Mouse (Mus musculus): Measurements from ENCODE around the gene Ebf4. TPM values are rescaled to one million over a fixed set of nuclear protein-coding genes. Genes with fewer than 3 reads are reported as not detected.

Ebf4 gene
- total and polyA plus RNA-seq, 3 experiments, result 0.37 to 1.0 (median 0.41) TPM

DNA sequence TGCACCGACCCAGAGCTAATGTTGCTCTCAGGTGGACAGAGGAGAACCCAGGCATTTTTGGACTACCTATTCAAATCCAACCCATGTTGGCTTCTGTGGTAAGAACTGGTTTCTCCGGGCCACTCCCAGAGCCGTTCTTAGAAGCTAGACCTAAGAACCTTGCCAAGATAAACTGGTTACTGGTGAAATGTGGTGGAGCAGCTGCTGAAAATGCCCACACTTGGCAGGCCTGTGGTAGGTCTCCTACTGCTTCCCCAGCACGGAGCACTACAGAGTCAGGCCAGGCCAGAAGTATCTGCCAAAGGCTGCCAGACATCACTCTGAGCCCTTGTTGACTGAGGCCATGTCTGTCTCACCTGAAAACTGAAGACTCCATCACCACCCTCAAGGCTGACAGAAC is 80.0 kb downstream of the Ebf4 start:
- H3K9ac ChIP-seq (ENCODE audit: low read depth, low read length), result no peak overlapping the region
- H3K36me3 ChIP-seq (ENCODE audit: control insufficient read depth, insufficient read depth, low read length), result no peaks in the 10 kb centered on the region
- no peaks in the 10 kb centered on the region for H3K79me2 ChIP-seq (replicated peaks; ENCODE audit: control insufficient read depth, insufficient read depth, low read length)
- no peak overlapping the region for H3K27ac ChIP-seq
- intact Hi-C loops (cut with DNase I), result no loop called here
- H3K4me1 ChIP-seq (ENCODE audit: control insufficient read depth, insufficient read depth, low read length), result no peaks in the 10 kb centered on the region
- no peak for DNase-seq
- H3K4me3 ChIP-seq, result no peak overlapping the region
- H3K27me3 ChIP-seq (ENCODE audit: control insufficient read depth, insufficient read depth, low read length), result no peaks in the 10 kb centered on the region
- 66% methylated on average over 4 of the region's 4 CpGs for WGBS
- TF ChIP-seq EP300 (IDR thresholded peaks at IDR 0.05; ENCODE audit: insufficient read depth, low read depth, low read length), result no peak
- TF ChIP-seq CTCF (IDR thresholded peaks at IDR 0.05), result no peak
- no peak for TF ChIP-seq POLR2A (IDR thresholded peaks at IDR 0.05; ENCODE audit: insufficient read depth, low read depth, low read length)

DNA sequence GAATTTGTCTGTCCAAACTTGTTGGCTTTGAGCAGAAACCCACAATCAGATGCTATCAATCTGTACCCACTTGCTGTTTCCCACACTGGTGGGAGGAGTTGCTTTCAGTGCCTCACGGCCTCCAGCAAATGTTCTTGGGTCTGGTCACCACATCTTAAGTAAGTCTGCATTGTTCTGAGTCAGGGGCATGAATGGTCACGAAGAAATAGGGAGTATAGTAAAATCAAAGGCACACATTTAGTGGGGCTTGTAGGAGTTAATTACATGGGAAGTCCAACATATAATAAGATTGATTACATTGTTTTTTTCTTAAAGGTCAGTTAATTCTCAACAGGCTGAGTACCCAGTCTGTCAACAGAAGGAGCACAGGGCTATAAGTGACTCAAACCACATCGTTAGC is 88.2 kb downstream of the Ebf4 start:
- H3K27me3 ChIP-seq (ENCODE audit: control insufficient read depth, insufficient read depth, low read length), result peaks cover 3% of the 10 kb centered on the region; the same call in 1 of the 2 replicates
- H3K27ac ChIP-seq, result no peak overlapping the region
- H3K9ac ChIP-seq (ENCODE audit: low read depth, low read length), result no peak overlapping the region
- TF ChIP-seq EP300 (IDR thresholded peaks at IDR 0.05; ENCODE audit: insufficient read depth, low read depth, low read length) (no peak), CTCF (IDR thresholded peaks at IDR 0.05) (no peak), POLR2A (IDR thresholded peaks at IDR 0.05; ENCODE audit: insufficient read depth, low read depth, low read length) (no peak)
- intact Hi-C loops (cut with DNase I), result no loop called here
- 63% methylated on average over 3 of the region's 3 CpGs for WGBS
- DNase-seq, result no peak
- no peaks in the 10 kb centered on the region for H3K36me3 ChIP-seq (ENCODE audit: control insufficient read depth, insufficient read depth, low read length)
- no peaks in the 10 kb centered on the region for H3K4me1 ChIP-seq (ENCODE audit: control insufficient read depth, insufficient read depth, low read length)
- no peaks in the 10 kb centered on the region for H3K79me2 ChIP-seq (replicated peaks; ENCODE audit: control insufficient read depth, insufficient read depth, low read length)
- no peak overlapping the region for H3K4me3 ChIP-seq

DNA sequence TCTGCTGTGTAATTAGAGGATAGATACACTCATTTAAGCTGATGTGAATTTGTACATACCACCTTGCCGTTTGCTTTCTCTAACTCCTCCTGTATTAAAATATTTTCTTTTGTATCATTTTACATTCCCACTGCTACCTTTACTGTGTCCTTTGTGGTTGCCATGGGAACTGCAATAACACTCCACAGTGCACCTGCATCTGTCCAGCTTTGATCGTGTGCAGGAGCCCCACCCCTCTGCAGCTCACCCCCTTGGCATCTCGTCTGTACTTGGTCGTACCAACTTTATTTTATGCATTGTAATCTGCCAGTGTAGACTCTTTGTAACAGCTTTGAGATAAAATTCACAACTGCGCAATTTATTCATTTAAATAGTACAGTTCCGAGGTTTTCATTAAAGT is 88.9 kb downstream of the Ebf4 start:
- Histone ChIP-seq H3K36me3 (ENCODE audit: control insufficient read depth, insufficient read depth, low read length) (no peaks in the 10 kb centered on the region), H3K4me3 (no peak overlapping the region), H3K4me1 (ENCODE audit: control insufficient read depth, insufficient read depth, low read length) (no peaks in the 10 kb centered on the region), H3K79me2 (replicated peaks; ENCODE audit: control insufficient read depth, insufficient read depth, low read length) (no peaks in the 10 kb centered on the region), H3K9ac (ENCODE audit: low read depth, low read length) (no peak overlapping the region), H3K27me3 (ENCODE audit: control insufficient read depth, insufficient read depth, low read length) (peaks cover 3% of the 10 kb centered on the region; the same call in 1 of the 2 replicates), H3K27ac (no peak overlapping the region)
- DNase-seq, result no peak
- TF ChIP-seq CTCF (IDR thresholded peaks at IDR 0.05) (no peak), POLR2A (IDR thresholded peaks at IDR 0.05; ENCODE audit: insufficient read depth, low read depth, low read length) (no peak), EP300 (IDR thresholded peaks at IDR 0.05; ENCODE audit: insufficient read depth, low read depth, low read length) (no peak)
- intact Hi-C loops (cut with DNase I), result no loop called here
- 72% methylated on average over 6 of the region's 6 CpGs for WGBS

DNA sequence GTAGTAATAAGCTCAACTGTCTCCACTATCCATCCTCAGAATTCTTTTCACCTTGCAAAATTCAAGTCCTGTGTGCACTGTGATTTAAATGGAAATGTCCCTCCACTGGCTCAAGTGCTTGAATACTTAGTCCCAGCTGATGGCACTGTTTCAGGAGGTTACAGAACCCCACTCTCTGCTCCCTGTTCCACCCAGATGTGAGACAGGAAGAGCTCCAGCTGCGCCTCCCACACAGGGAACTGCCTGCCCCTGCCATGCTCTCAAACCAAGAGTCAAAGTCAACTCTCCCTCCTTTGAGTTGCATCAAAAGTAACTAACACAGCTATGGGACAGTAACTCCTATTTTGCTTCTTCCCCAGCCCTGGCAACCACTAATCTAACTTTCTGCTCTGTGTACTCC is 91.2 kb downstream of the Ebf4 start:
- H3K79me2 ChIP-seq (replicated peaks; ENCODE audit: control insufficient read depth, insufficient read depth, low read length), result no peaks in the 10 kb centered on the region
- TF ChIP-seq CTCF (IDR thresholded peaks at IDR 0.05) (no peak), EP300 (IDR thresholded peaks at IDR 0.05; ENCODE audit: insufficient read depth, low read depth, low read length) (no peak), POLR2A (IDR thresholded peaks at IDR 0.05; ENCODE audit: insufficient read depth, low read depth, low read length) (no peak)
- H3K27ac ChIP-seq, result no peak overlapping the region
- no peak overlapping the region for H3K9ac ChIP-seq (ENCODE audit: low read depth, low read length)
- peaks cover 3% of the 10 kb centered on the region; the same call in 1 of the 2 replicates for H3K27me3 ChIP-seq (ENCODE audit: control insufficient read depth, insufficient read depth, low read length)
- H3K4me3 ChIP-seq, result no peak overlapping the region
- H3K4me1 ChIP-seq (ENCODE audit: control insufficient read depth, insufficient read depth, low read length), result no peaks in the 10 kb centered on the region
- intact Hi-C loops (cut with DNase I), result no loop called here
- DNase-seq, result no peak
- WGBS, result 48% methylated on average over 1 of the region's 1 CpGs
- no peaks in the 10 kb centered on the region for H3K36me3 ChIP-seq (ENCODE audit: control insufficient read depth, insufficient read depth, low read length)

DNA sequence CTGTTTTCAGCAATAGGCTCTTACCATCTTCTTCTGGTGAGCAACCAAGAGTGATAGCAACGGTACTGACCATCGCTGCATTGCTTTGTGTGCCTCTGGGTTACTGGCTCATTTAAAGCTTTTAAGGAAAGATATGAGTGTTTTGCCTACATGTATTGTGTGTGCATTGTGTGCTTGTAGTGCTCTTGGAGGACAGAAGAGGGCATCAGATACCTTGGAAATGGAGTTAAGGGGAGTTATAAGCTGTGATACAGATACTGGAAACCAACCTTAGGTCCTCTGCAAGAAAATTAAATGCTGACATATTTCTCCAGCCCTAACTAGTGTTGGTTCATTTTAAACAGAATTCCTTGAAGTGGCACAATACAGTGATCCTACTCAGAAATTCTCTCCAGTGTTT is 93.8 kb downstream of the Ebf4 start:
- whole genome bisulfite sequencing, result 83% methylated on average over 2 of the region's 2 CpGs
- Histone ChIP-seq H3K4me1 (ENCODE audit: control insufficient read depth, insufficient read depth, low read length) (no peaks in the 10 kb centered on the region), H3K27ac (no peak overlapping the region), H3K27me3 (ENCODE audit: control insufficient read depth, insufficient read depth, low read length) (0 out of 2 replicates have a peak, but pooled peaks cover 2% of the 10 kb centered on the region), H3K9ac (ENCODE audit: low read depth, low read length) (no peak overlapping the region), H3K79me2 (replicated peaks; ENCODE audit: control insufficient read depth, insufficient read depth, low read length) (no peaks in the 10 kb centered on the region), H3K4me3 (no peak overlapping the region), H3K36me3 (ENCODE audit: control insufficient read depth, insufficient read depth, low read length) (no peaks in the 10 kb centered on the region)
- intact Hi-C loops (cut with DNase I), result no loop called here
- TF ChIP-seq POLR2A (IDR thresholded peaks at IDR 0.05; ENCODE audit: insufficient read depth, low read depth, low read length) (no peak), EP300 (IDR thresholded peaks at IDR 0.05; ENCODE audit: insufficient read depth, low read depth, low read length) (no peak), CTCF (IDR thresholded peaks at IDR 0.05) (peak; percentile 49)
- DNase-seq, result no peak

DNA sequence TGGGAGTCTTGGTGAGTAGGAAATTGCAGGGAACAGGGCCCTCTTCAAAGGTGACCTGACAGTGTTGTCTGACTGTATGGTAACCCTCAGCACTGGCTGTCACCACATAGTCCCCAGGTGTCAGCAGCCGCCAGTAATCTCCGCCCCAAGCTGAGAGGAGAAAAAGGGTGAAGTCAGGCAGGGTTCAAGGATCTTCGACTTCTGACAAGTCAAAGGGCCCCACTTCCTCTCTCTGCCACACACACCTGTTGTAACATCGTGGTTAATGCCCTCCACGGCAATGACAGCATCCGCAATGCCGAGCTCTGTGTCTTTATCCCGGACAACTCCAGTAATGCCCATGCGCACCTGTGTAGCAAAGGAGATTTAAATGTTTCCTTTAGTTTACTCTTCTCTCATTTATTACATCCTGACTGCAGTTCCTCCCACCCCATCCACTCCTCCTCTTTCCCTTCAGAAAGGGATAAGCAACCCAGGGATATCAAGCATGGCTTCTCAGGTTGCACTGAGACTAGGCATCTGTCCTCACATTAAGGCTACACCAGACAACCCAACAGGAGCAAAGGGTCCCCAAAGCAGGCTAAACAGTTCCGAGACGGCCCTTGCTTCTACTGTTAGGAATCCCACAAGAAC is 96.1 kb downstream of the Ebf4 start:
- Histone ChIP-seq H3K79me2 (replicated peaks; ENCODE audit: control insufficient read depth, insufficient read depth, low read length) (no peaks in the 10 kb centered on the region), H3K4me3 (no peak overlapping the region), H3K9ac (ENCODE audit: low read depth, low read length) (no peak overlapping the region), H3K27me3 (ENCODE audit: control insufficient read depth, insufficient read depth, low read length) (0 out of 2 replicates have a peak, but pooled peaks cover 2% of the 10 kb centered on the region), H3K4me1 (ENCODE audit: control insufficient read depth, insufficient read depth, low read length) (no peaks in the 10 kb centered on the region), H3K36me3 (ENCODE audit: control insufficient read depth, insufficient read depth, low read length) (no peaks in the 10 kb centered on the region), H3K27ac (no peak overlapping the region)
- TF ChIP-seq EP300 (IDR thresholded peaks at IDR 0.05; ENCODE audit: insufficient read depth, low read depth, low read length) (no peak), CTCF (IDR thresholded peaks at IDR 0.05) (no peak), POLR2A (IDR thresholded peaks at IDR 0.05; ENCODE audit: insufficient read depth, low read depth, low read length) (no peak)
- 83% methylated on average over 11 of the region's 11 CpGs for WGBS
- intact Hi-C loops (cut with DNase I), result loop anchor here (10.0 kb wide), 1 partner anchor 76 kb away; no protein-coding TSS in a partner anchor
- no peak for DNase-seq

Measured in heart, adult 2 months (tissue).